Mouse (Mus musculus) G1E (cell line): ENCODE measurements around the gene Kdm2b.

Experiments used
- CTCF ChIP-seq: IDR thresholded peaks from 2 replicates; pipeline ENCODE4 v1.5.1; 2012; ENCODE audit warnings: low read depth, low read length, inconsistent platforms, mixed read lengths
- GATA1 ChIP-seq: IDR thresholded peaks from 2 replicates; pipeline ENCODE4 v1.6.1; 2012; ENCODE audit warnings: borderline replicate concordance, low read length, inconsistent platforms, mixed read lengths
- GATA2 ChIP-seq: IDR thresholded peaks from 2 replicates; pipeline ENCODE4 v1.6.1; 2012; ENCODE audit warnings: low read depth, low read length, inconsistent platforms, borderline replicate concordance
- POLR2AphosphoS5 ChIP-seq: IDR thresholded peaks from 2 replicates; pipeline ENCODE4 v1.6.1; 2012; ENCODE audit warnings: low read depth, low read length, inconsistent platforms; ENCODE audit not compliant: insufficient replicate concordance
- TAL1 ChIP-seq: conservative IDR thresholded peaks from 2 replicates; pipeline ENCODE4 v1.6.1; 2012; ENCODE audit warnings: low read depth, low read length, inconsistent platforms, mixed read lengths

- TF ChIP-seq CTCF (peak; percentile 43), TAL1 (no peak), POLR2AphosphoS5 (no peak), GATA1 (no peak), GATA2 (no peak)
Observed at GRCm38 (mm10) chr5:122925534-122925958, 64.1 kb downstream of the Kdm2b start.
